Mouse (Mus musculus) left cerebral cortex, postnatal 10 days (tissue): ENCODE results near the gene Hoxd1. TPM values are rescaled to one million over a fixed set of nuclear protein-coding genes. Genes with fewer than 3 reads are reported as not detected.

Experiments
- DNase-seq, 2 experiments: peaks; one replicate each; pipeline ENCODE4 v3.0.0; 2021 to 2022; ENCODE audit warnings: low spot score in 2 of 2, mixed read lengths in 1 of 2; ENCODE audit errors: extremely low spot score in 1 of 2
- intact Hi-C: fragments of 180-260 bp; cut with DNase I; formaldehyde crosslinking; loops from one replicate; pipeline ENCODE4 v1.15.1; 2025
- total RNA-seq, 2 experiments: library from RNA; stranded (reverse); gene quantifications; 2 replicates each; pipeline ENCODE4 v1.2.3; 2021

Gene Hoxd1
- total RNA-seq, 2 experiments from 2014 or later: 0.24 TPM; not detected in 1

DNA sequence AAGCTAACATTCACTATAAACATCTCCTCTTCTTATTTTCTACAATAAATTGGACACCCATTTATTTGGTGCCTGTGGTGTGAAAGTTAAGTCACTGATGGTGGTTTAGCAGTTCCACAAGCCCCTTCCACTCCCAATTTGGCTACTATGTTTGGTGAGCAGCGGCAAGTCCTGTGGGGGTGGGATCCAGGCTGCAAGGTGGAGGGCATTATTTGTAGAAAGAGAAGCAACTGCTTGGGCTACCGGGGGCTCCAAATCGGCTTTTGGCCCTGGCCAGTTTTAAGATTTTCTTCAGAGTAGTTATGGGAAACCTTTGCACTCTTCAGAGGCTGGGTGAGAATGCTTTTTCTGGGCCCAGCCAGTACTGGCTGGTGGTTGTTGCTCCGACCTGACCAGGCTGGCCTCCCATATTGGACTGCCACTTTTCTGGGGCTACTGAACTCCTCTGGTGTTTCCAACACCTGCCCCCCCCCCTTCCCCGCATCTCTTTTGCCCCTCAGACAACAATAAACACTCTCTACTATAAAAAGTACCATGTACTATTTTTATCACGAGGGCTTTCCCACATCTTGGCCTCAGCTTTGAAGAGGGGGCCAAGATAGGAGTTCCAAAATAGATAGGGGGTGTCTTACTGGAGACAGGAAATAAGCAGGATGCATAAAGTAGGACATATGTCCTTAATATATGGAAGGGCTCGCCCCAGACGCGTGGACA, 30.8 kb upstream of the Hoxd1 start:
- no peak for DNase-seq
- intact Hi-C loops: no loop called here

- intact Hi-C loops: no loop called here
These were observed 30.1 kb upstream of the Hoxd1 start for GRCm38 (mm10) chr2:74732513-74733316.

DNA sequence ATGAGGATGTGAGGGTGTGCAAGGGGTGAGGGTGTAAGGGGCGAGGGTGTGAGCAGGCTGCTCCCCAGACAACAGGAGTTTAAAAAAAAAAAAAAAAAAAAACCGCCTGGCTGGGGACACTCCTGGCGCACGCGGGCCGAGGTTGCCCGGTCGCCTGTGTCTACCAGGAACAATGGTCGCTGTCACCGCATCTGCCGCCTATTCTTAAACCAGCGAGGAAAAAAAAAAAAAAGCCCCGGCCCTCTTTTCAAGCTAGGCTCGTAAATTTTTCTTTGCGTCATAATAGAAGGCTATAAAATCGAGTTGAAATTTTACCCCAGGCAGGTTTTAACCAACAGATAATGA, 29.5 kb upstream of the Hoxd1 start:
- intact Hi-C loops: no loop called here
- DNase-seq: no peak

More at GRCm38 (mm10) chr2:74732513-74733316, 30.1 kb upstream of the Hoxd1 start:
- no peak for DNase-seq

- intact Hi-C loops: no loop called here
These were observed 29.0 kb upstream of the Hoxd1 start for GRCm38 (mm10) chr2:74733765-74734164.

DNA sequence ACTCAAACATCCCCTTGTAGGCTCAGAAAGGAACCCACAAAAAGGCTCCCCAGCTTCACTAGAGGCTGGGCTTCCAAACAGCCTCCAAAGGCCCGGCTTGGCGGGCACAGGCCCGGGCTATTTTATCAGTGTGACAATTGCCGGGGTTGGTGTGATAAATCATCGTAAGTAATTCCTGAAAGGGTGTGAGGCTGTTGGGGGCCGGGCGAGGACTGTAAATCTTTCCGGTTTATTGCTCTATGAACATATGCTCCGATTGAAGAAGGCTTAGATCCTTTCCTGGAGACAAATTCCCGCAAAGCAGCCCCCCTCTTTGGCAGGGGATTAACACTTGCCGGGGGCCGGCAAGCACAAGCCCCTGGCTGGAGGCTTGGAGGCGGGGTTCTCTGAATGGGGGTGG, 28.3 kb upstream of the Hoxd1 start:
- no peak for DNase-seq
- intact Hi-C loops: no loop called here

More at GRCm38 (mm10) chr2:74733765-74734164, 29.0 kb upstream of the Hoxd1 start:
- DNase-seq: no peak

DNA sequence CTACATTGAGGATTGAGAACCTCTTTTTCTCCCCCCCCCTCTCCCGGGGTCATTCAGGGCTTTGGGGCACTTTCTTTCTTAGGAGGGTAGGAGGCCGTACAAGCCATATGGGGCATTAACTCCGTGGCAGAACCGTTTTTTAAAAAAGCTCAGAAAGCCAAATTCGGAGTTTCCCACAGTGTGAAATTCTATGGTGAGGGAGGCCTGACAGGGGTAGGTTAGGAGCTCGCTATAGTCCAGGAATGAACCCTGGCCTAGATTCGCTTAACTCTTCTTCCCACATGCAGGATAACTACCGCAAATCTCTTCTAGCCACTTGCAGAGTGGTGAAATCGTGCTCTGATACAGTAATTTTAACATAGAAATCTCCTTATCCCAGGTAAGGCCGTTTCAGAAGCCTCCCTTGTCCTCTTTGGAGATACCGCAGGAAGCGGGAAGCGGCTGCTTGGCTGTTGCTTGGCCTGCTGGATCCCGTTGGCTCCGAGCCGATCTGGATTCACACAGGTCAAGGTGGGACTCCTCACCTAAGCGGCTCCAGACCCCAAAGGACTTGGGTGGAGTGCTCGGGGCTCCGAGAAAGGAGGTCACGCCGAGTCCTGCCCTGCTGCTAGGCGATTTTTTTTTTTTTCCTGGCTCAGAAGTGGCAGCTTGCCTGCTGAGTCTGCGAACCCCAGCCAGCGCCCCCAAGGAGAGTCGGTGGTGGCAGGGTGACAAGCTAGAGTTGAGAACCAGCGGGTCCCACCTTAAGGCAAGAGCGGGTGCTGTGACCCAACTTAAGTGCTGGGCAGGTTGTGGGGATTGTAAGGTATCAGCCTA, 27.6 kb upstream of the Hoxd1 start:
- no peak for DNase-seq
- intact Hi-C loops: no loop called here

- intact Hi-C loops: no loop called here
- no peak for DNase-seq
These were observed 26.7 kb upstream of the Hoxd1 start for GRCm38 (mm10) chr2:74735851-74736687.

- DNase-seq: no peak
- intact Hi-C loops: no loop called here
These were observed 25.8 kb upstream of the Hoxd1 start for GRCm38 (mm10) chr2:74736688-74737577.

DNA sequence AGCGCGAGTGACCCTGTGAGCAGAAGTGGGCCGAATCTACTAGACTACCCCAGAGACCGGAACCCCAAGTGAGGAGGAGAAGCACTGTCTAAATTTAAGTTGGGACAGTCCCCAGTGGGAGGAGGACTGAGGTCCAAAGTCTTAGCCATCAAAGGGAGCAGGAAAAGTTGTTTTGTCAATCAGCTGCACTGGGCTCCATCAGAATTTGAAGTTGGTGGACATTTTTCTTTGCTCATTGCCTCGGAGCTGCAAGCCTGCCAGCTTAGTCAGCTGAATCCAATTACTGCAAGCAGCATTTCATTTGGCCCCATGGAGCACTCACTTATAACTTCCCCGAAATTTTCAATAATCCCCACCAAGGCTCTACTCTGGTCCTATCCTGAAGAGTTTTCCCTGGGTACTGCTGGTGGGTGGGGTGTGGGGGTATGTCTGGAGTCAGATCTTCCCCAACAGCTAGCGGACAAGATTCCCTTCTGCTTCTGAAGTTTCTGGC, 25.2 kb upstream of the Hoxd1 start:
- intact Hi-C loops: no loop called here
- no peak for DNase-seq

GRCm38 (mm10) chr2:74738623-74739475, 23.9 kb upstream of the Hoxd1 start:
- intact Hi-C loops: no loop called here
- no peak for DNase-seq

DNA sequence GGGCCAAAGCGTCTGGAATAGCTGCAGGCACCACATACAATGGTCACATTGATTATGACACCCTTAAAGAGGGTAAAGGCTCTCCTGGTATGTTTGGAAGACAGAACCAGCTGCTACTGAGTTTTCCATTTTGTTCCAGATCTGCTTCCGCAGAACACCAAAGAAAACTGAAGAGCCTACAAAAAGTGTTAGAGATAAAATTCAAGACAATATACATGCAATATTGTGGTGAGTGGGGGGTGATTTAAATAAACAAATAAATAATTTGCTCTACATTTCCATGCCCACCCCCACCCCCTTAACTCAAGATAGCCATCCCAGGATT, 23.3 kb upstream of the Hoxd1 start:
- intact Hi-C loops: no loop called here

DNA sequence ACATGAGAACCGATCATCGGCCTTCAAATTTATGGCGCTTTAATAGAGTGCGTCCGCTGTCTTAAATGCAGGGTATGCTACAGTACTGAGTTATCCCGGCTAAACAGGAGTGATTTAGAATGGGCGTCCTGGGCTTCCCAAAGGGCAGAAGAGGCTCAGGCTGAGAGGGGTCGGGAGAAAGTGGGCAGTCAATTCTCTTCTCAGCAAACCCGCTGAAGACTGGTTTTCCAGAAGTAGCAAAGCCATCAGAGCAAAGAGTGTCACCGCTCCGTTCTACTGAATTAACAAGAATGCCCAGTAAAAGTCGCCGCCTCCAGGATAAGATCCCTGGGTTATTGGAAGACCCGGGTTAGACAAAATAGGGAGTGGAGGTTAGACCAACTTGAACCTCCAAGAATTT, 22.9 kb upstream of the Hoxd1 start:
- intact Hi-C loops: no loop called here
- no peak for DNase-seq

More for the DNA sequence above, 23.3 kb upstream of the Hoxd1 start:
- no peak for DNase-seq

GRCm38 (mm10) chr2:74740311-74741091, 22.3 kb upstream of the Hoxd1 start:
- intact Hi-C loops: no loop called here
- no peak for DNase-seq

DNA sequence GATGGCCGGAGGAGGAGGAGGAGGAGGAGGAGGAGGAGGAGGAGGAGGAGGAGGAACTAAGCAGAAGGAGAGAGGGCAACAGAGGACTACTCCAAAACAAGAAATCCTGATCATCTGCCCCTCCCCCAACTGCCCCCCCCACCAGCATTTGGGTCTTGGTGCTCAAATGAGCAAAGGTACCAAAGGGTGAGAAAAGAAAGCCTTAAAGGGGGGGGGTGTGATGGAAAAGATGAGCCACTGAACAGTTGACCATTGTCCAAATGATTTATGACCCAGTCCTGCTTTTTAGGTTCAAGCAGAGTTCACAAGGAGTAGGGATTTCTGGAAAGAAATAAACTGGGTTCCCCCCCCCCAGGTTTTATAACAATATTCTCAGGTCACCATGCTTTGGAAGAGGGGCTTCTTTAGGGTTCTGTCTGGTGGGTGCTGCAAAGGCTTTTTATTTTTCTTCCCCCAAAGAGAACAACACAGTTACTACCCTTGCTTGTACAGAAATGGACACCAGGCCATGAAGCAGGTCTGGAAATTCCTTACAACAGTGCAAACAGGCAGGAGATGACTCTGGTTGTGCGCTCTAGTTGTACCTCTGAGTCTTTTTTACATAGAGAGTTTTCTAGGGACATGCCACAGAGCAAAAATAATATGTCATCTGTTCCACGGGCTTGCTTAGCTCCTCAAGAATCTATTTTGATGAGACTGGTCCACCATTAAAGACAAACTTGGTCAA, 21.4 kb upstream of the Hoxd1 start:
- intact Hi-C loops: no loop called here
- DNase-seq: no peak

DNA sequence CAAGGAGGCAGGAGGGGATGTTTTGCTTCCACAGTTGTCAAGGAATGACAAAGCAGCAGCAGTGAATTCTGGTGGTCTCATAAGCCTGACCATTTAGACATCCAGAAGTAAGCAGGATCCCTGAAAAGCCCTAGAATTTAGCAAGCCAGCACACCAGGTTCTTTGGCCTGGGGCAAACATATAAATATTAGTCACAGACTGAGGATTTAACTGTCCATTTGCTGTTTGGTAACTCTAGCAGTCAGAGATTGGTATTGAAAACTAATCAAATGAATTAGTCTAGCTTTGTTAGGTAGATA, 20.9 kb upstream of the Hoxd1 start:
- intact Hi-C loops: no loop called here
- DNase-seq: no peak
